Mouse (Mus musculus) neural tube, embryonic 11.5 days (tissue): ENCODE measurements around the gene Natd1. TPM values are rescaled to one million over a fixed set of nuclear protein-coding genes. Genes with fewer than 3 reads are reported as not detected.
"Not testable (repeated sequence)": the region's sequence is repeated elsewhere in the genome, so short reads cannot be mapped to it uniquely, and the experiment has no call there.

Experiments
- ATAC-seq: fragments of 200-750 bp; cut with Nextera tagmentation; 2 replicates; pipeline ENCODE4 v1.8.0; 2017; ENCODE audit warnings: moderate number of reproducible peaks, mild to moderate bottlenecking, moderate TSS enrichment, moderate library complexity; ENCODE audit not compliant: insufficient read depth, low FRiP score, low TSS enrichment
- DNase-seq: peaks from one replicate; pipeline ENCODE4 v3.0.0-alpha.2; 2015; ENCODE audit warnings: low spot score
- H3K27ac ChIP-seq: fragments of 300-500 bp; sonication (generic); 2 replicates; pipeline ENCODE4 v1.5.1; 2014; ENCODE audit warnings: low read depth, mild to moderate bottlenecking, low read length
- H3K27me3 ChIP-seq: fragments of 300-500 bp; sonication (generic); 2 replicates; pipeline ENCODE4 v1.6.1; 2014; ENCODE audit warnings: mild to moderate bottlenecking, low read length, mixed read lengths; ENCODE audit not compliant: control insufficient read depth, insufficient read depth
- H3K36me3 ChIP-seq: fragments of 300-500 bp; sonication (generic); 2 replicates; pipeline ENCODE4 v1.6.1; 2014; ENCODE audit warnings: mild to moderate bottlenecking, low read length, moderate library complexity, mixed read lengths; ENCODE audit not compliant: control insufficient read depth, insufficient read depth
- H3K4me1 ChIP-seq: fragments of 300-500 bp; sonication (generic); 2 replicates; pipeline ENCODE4 v1.6.1; 2014; ENCODE audit warnings: low read length, mixed read lengths; ENCODE audit not compliant: control insufficient read depth, insufficient read depth
- H3K4me2 ChIP-seq: fragments of 300-500 bp; sonication (generic); 2 replicates; pipeline ENCODE4 v1.6.1; 2014; ENCODE audit warnings: low read depth, mild to moderate bottlenecking, moderate library complexity
- H3K4me3 ChIP-seq: fragments of 300-500 bp; sonication (generic); 2 replicates; pipeline ENCODE4 v1.5.1; 2014; ENCODE audit warnings: low read depth, low read length
- H3K9ac ChIP-seq: fragments of 300-500 bp; sonication (generic); 2 replicates; pipeline ENCODE4 v1.6.1; 2014; ENCODE audit warnings: mild to moderate bottlenecking, low read length
- H3K9me3 ChIP-seq: fragments of 300-500 bp; sonication (generic); 2 replicates; pipeline ENCODE4 v1.6.1; 2016; ENCODE audit warnings: low read length; ENCODE audit not compliant: control insufficient read depth
- WGBS: fragments of 180-500 bp; shearing (Covaris S2); extraction: QIAGEN DNeasy Blood & Tissue Kit; methylation state at CpG from one replicate; pipeline ENCODE4 v1.1.7; 2014; 5-methylcytosine and 5-hydroxymethylcytosine counted together
- polyA plus RNA-seq: library from polyadenylated mRNA; unstranded; fragments of >200 nt; fragmentation: Nextera tagmentation; extraction: Ambion mirVana; gene quantifications from 2 replicates; pipeline ENCODE4 v1.2.1, GENCODE M21; 2014

Gene Natd1
- polyA plus RNA-seq, 1 experiment from 2014 or later: 29.7 TPM

DNA sequence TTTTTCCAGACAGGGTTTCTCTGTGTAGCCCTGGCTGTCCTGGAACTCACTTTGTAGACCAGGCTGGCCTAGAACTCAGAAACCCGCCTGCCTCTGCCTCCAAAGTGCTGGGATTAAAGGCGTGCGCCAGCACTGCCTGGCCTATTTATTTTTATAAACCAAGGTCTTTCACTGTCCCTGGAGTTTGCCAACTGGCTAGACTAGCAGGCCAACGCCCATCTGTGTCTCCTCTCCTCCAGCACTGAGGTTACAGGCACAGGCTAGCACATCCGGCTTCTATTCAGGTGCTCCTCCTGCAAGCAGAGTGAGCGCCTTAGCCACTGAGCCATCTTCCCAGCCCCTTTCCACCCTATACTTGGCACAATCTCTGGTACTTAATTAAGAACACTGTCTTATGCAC lies 45.1 kb downstream of the Natd1 start:
- ATAC-seq, H3K4me1 ChIP-seq, H3K27me3 ChIP-seq, DNase-seq, H3K4me3 ChIP-seq, H3K9ac ChIP-seq, H3K36me3 ChIP-seq, H3K27ac ChIP-seq, H3K9me3 ChIP-seq, H3K4me2 ChIP-seq: not testable (repeated sequence)
- WGBS: 96% methylated on average over 6 of the region's 6 CpGs

DNA sequence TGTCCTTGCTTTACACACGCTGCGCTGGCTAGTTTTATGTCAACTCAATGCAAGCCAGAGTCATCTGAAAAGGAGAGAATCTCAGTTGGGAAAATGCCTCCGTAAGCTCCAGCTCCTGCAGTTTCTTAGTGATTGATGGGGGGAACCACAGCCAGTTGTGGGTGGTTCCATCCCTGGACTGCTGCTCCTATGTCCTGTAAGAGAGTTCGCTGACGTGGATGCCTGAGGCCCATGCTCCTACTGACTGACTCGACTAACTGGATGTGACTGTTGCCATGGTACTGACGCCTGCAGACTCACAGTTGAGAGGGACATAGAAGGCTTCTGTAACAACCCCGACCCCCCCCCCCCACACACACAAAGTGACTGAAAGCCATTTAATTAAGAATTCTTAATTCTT lies 46.6 kb downstream of the Natd1 start:
- Histone ChIP-seq H3K4me1 (no peaks in the 10 kb centered on the region), H3K9ac (no peak overlapping the region), H3K27ac (no peak overlapping the region), H3K27me3 (no peaks in the 10 kb centered on the region), H3K36me3 (peaks cover 6% of the 10 kb centered on the region), H3K4me2 (no peak overlapping the region), H3K4me3 (no peak overlapping the region), H3K9me3 (no peaks in the 10 kb centered on the region)
- DNase-seq: no peak
- 73% methylated on average over 8 of the region's 8 CpGs for WGBS
- ATAC-seq: no peak

DNA sequence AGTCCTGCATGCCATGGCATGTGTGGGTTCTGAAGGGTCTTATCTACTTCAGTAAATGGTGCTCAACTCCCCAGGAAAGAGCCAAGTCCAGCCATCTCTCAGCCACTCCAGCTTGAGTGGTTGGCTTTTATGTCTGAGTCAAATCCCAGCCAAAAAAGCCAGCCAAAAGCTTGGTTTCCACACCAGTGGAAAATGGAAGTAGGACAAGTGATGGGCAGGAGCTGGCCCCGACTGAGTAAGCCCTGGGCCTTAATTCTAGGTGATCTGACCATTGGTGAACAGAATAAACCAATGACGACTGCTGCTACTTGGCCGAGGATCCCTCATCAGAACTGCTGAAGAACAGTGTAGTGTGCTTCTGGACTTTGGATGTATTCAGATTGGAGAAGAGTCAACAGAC lies 47.1 kb downstream of the Natd1 start:
- 85% methylated on average over 3 of the region's 3 CpGs for WGBS
- ATAC-seq: no peak
- peaks cover 6% of the 10 kb centered on the region for H3K36me3 ChIP-seq

DNA sequence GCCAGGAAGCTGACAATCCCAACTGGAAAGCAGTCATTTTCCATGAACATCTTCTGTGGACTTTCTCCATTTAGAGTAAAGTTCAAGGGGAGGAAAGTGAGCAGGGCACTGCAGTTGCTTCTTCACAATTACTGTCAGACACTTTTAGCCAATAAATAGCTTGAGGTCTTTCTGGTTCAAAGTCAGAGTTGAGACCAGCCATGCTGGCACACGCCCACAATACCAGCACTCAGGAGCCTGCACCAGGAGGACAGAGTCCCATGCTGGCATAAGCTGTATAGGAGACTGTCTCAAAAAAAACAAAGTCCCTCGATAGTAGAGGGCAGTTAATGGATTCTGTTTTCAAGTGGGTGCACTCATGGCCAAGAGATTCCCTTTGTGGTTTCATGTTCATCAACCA lies 48.5 kb downstream of the Natd1 start:
- H3K27me3 ChIP-seq: no peaks in the 10 kb centered on the region
- H3K27ac ChIP-seq: no peak overlapping the region
- no peaks in the 10 kb centered on the region for H3K4me1 ChIP-seq
- no peak overlapping the region for H3K4me2 ChIP-seq
- peaks cover 10% of the 10 kb centered on the region for H3K36me3 ChIP-seq
- 68% methylated on average over 2 of the region's 2 CpGs for WGBS
- no peak for DNase-seq
- no peak for ATAC-seq
- no peaks in the 10 kb centered on the region for H3K9me3 ChIP-seq
- no peak overlapping the region for H3K9ac ChIP-seq
- no peak overlapping the region for H3K4me3 ChIP-seq

More for the DNA sequence above, 47.1 kb downstream of the Natd1 start:
- H3K9me3 ChIP-seq: no peaks in the 10 kb centered on the region
- H3K27me3 ChIP-seq: no peaks in the 10 kb centered on the region
- H3K4me3 ChIP-seq: no peak overlapping the region
- H3K9ac ChIP-seq: no peak overlapping the region
- no peak overlapping the region for H3K27ac ChIP-seq
- H3K4me1 ChIP-seq: no peaks in the 10 kb centered on the region
- DNase-seq: no peak
- H3K4me2 ChIP-seq: no peak overlapping the region

DNA sequence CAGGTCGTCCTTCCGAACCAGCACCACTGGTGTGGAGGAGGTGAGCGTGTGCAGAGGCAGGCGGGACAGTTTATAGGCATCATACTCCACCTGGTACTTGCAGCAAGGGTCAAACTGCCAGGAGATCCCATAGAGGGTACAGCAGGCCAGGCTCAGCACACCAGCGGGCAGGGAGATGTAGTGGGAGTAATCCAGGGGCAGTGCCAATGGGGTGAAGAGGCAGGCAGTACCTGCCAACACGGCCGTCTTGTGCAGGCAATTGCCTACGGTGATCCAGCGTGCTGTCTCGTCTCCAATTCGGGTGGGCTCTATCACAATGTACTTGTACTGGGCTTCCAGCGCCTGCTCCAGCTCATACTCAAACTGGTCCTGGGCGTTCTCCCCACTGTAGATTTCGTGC lies 49.6 kb downstream of the Natd1 start:
- peaks cover 10% of the 10 kb centered on the region for H3K36me3 ChIP-seq
- H3K9ac ChIP-seq: no peak overlapping the region
- H3K4me1 ChIP-seq: no peaks in the 10 kb centered on the region
- WGBS: 92% methylated on average over 14 of the region's 14 CpGs
- no peak overlapping the region for H3K4me3 ChIP-seq
- no peak for ATAC-seq
- no peak overlapping the region for H3K4me2 ChIP-seq
- no peaks in the 10 kb centered on the region for H3K9me3 ChIP-seq
- H3K27me3 ChIP-seq: no peaks in the 10 kb centered on the region
- no peak for DNase-seq
- no peak overlapping the region for H3K27ac ChIP-seq

DNA sequence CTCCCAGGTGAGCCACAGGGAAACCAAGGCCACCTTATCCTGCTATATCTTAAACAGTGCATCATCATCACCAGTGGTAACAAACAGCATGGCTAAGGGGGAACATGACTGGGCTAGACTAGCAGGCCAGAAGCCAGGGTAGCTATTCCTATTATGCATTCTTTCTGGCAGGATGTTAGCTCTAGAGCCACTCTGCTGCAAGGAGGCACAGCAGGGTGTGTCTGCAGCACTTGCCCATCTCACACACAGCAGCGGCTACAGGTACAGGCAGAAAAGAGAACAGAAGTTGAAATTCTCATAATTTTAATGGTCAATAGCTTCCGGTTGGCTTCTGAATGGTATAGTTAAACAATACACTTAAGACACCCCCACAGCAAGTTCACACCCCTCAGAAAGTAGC lies 50.4 kb downstream of the Natd1 start:
- ATAC-seq (no peak), DNase-seq (no peak)
- Histone ChIP-seq H3K4me3 (no peak overlapping the region), H3K9ac (no peak overlapping the region), H3K27ac (no peak overlapping the region), H3K27me3 (no peaks in the 10 kb centered on the region), H3K4me2 (no peak overlapping the region), H3K4me1 (no peaks in the 10 kb centered on the region), H3K36me3 (peaks cover 10% of the 10 kb centered on the region), H3K9me3 (no peaks in the 10 kb centered on the region)
- 94% methylated on average over 2 of the region's 2 CpGs for whole genome bisulfite sequencing

DNA sequence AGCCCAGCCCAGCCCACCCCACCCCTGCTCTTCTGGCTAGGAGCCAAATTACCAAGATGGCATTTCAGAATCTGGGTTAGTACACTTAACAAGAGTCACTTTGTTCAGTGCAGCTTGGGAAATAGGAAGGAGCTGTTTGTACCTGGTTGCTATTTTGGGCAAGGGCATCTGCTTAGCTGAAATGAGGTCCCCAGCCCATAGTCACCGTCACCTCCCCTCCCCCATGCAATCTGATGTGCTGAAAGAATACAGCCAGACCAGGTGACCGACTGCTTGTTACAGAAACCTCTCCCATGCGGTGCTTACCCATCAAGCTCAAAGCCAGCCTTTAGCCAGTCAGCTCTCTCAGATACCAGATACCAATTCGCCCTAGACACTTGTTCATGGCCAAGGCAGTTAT lies 51.4 kb downstream of the Natd1 start:
- WGBS: 89% methylated on average over 4 of the region's 4 CpGs
- H3K27me3 ChIP-seq: no peaks in the 10 kb centered on the region
- no peaks in the 10 kb centered on the region for H3K4me1 ChIP-seq
- no peak for ATAC-seq
- DNase-seq: no peak
- H3K9me3 ChIP-seq: no peaks in the 10 kb centered on the region
- H3K27ac ChIP-seq: no peak overlapping the region
- H3K4me2 ChIP-seq: no peak overlapping the region
- H3K9ac ChIP-seq: no peak overlapping the region
- H3K4me3 ChIP-seq: no peak overlapping the region
- H3K36me3 ChIP-seq: peaks cover 10% of the 10 kb centered on the region

DNA sequence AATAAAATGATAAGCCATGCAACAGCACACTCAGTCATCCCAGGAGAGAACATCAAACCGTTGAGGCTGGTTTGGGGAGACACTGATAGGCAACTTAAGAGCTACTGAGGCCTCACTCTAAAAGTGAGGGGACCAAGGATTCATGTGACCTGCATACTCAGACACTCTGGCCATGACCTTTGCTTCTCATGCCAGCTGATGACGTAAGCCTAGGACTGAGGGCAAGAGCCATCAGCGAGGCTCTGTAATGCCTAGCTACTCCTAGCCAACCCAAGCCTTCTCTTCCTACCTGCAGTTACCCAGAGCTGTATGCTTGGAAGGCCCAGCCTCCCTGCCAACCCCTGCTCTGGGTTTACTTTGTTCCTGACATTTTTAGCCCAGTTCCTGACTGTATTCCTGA lies 52.6 kb downstream of the Natd1 start:
- Histone ChIP-seq H3K9ac (no peak overlapping the region), H3K36me3 (peaks cover 10% of the 10 kb centered on the region), H3K27me3 (no peaks in the 10 kb centered on the region), H3K4me2 (no peak overlapping the region), H3K4me3 (no peak overlapping the region), H3K4me1 (no peaks in the 10 kb centered on the region), H3K9me3 (no peaks in the 10 kb centered on the region), H3K27ac (no peak overlapping the region)
- ATAC-seq (no peak), DNase-seq (no peak)
- 92% methylated on average over 3 of the region's 3 CpGs for WGBS

DNA sequence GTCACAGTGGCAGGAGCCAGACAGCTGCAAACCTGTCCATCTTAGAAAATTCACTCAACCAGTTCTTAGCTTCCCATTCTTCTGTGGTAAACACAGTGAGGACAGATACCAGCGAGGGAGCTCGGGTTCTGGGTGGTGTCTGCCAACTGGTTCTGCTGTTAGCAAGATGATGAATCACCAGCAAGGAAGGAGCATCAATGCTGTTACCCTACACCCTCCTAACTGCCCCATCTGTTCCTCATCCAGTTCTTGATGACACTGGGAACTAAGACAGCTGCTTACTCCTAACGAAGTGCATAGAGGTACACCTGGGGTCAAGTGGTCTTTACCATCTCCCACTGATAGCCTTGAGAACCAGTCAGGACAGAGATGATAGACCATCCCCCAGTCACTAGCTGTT lies 58.0 kb downstream of the Natd1 start:
- Histone ChIP-seq H3K9ac (no peak overlapping the region), H3K4me3 (no peak overlapping the region), H3K9me3 (no peaks in the 10 kb centered on the region), H3K27me3 (no peaks in the 10 kb centered on the region), H3K27ac (no peak overlapping the region), H3K36me3 (0 out of 2 replicates have a peak, but pooled peaks cover 3% of the 10 kb centered on the region), H3K4me2 (no peak overlapping the region), H3K4me1 (no peaks in the 10 kb centered on the region)
- DNase-seq (no peak), ATAC-seq (no peak)
- WGBS: 70% methylated on average over 3 of the region's 3 CpGs
